41 mouse cellular contexts compared by ENCODE assay signal in genomic region chr11:102084159-102084558, GRCm38 (mm10). TPM values are rescaled to one million over a fixed set of nuclear protein-coding genes. Genes with fewer than 3 reads are reported as not detected.
DNase-seq lines count a peak whose midpoint lies in the region; ATAC-seq lines count a peak whose summit lies in the region.
"Had no signal": no experiment of that assay in that cellular context is flagged by ENCODE, and none has a peak within 500 bp of the region (broad histone marks: within the 10 kb centered on the region; RNA-seq: fewer than 3 reads in every experiment).

No protein-coding gene starts in this region.

- H3K4me3 ChIP-seq in forebrain, embryonic 10.5 days: 0 out of 2 replicates have a peak overlapping the region, but pooled peaks have one; percentile 12
- no peak overlapping the region for H3K4me3 ChIP-seq in forebrain, embryonic 16.5 days (replicated peaks; ENCODE audit: low read length)
- no peak overlapping the region for H3K4me3 ChIP-seq in midbrain, embryonic 10.5 days
- H3K4me3 ChIP-seq in midbrain, embryonic 11.5 days (ENCODE audit: low read depth, low read length): no peak overlapping the region
- no peak overlapping the region for H3K4me3 ChIP-seq in kidney, embryonic 16.5 days (ENCODE audit: low read length)
- no peak overlapping the region; the same call in 1 of the 2 replicates for H3K4me3 ChIP-seq in limb, embryonic 10.5 days
- H3K4me3 ChIP-seq: embryonic facial prominence, embryonic 10.5 days; embryonic facial prominence, embryonic 15.5 days; heart, embryonic 13.5 days; hindbrain, embryonic 15.5 days; layer of hippocampus, adult 2 months; limb, embryonic 15.5 days; liver, embryonic 13.5 days had no signal

- no peak overlapping the region for H3K9ac ChIP-seq in forebrain, embryonic 16.5 days (replicated peaks; ENCODE audit: low read depth, low read length)
- H3K9ac ChIP-seq in midbrain, embryonic 11.5 days (ENCODE audit: low read length): no peak overlapping the region
- no peak overlapping the region for H3K9ac ChIP-seq in kidney, embryonic 16.5 days (replicated peaks; ENCODE audit: low read length)
- H3K9ac ChIP-seq: embryonic facial prominence, embryonic 15.5 days; forebrain, postnatal 0 days; heart, embryonic 13.5 days; hindbrain, embryonic 15.5 days; limb, embryonic 15.5 days; liver, embryonic 13.5 days had no signal

- no peak for DNase-seq in forebrain, embryonic 10.5 days (ENCODE audit: extremely low spot score, low spot score)
- no peak for DNase-seq in midbrain, embryonic 10.5 days (ENCODE audit: low spot score)
- DNase-seq in midbrain, embryonic 11.5 days (ENCODE audit: low spot score, missing footprints): no peak
- no peak for DNase-seq in limb, embryonic 10.5 days (ENCODE audit: low spot score)
- DNase-seq in left cerebral cortex, adult 18-20 months (ENCODE audit: low spot score in 2 of 2): no peak
- DNase-seq in thymus, postnatal 10 days (ENCODE audit: low spot score in 2 of 2): no peak
- DNase-seq: adrenal gland, postnatal 10 days; cerebellum, adult 8-10 months; cerebellum, postnatal 25 days; forebrain, postnatal 0 days; heart, postnatal 10 days; liver, embryonic 13.5 days; lung, adult 18-20 months; right cerebral cortex, postnatal 4 days; thymus, adult 2 months; thymus, postnatal 4 days had no signal

- H3K27me3 ChIP-seq in forebrain, embryonic 10.5 days (ENCODE audit: poor library complexity, severe bottlenecking): peaks cover 26% of the 10 kb centered on the region
- H3K27me3 ChIP-seq in forebrain, embryonic 16.5 days (replicated peaks; ENCODE audit: control insufficient read depth, insufficient read depth, low read length): no peaks in the 10 kb centered on the region
- H3K27me3 ChIP-seq in midbrain, embryonic 10.5 days (ENCODE audit: low read depth, poor library complexity, severe bottlenecking): peaks cover 14% of the 10 kb centered on the region; the same call in 1 of the 2 replicates
- no peaks in the 10 kb centered on the region for H3K27me3 ChIP-seq in midbrain, embryonic 11.5 days (ENCODE audit: control insufficient read depth, insufficient read depth, low read length)
- H3K27me3 ChIP-seq in kidney, embryonic 16.5 days (ENCODE audit: insufficient read depth, low read length): no peaks in the 10 kb centered on the region
- peaks cover 20% of the 10 kb centered on the region for H3K27me3 ChIP-seq in limb, embryonic 10.5 days (ENCODE audit: low read depth, poor library complexity, severe bottlenecking)
- H3K27me3 ChIP-seq: embryonic facial prominence, embryonic 15.5 days; hindbrain, embryonic 15.5 days; limb, embryonic 15.5 days had no signal

- H3K4me2 ChIP-seq in forebrain, embryonic 16.5 days (ENCODE audit: low read length): no peak overlapping the region
- H3K4me2 ChIP-seq in midbrain, embryonic 11.5 days: no peak overlapping the region
- no peak overlapping the region for H3K4me2 ChIP-seq in kidney, embryonic 16.5 days (replicated peaks; ENCODE audit: low read depth, low read length)
- H3K4me2 ChIP-seq: embryonic facial prominence, embryonic 15.5 days; heart, embryonic 13.5 days; hindbrain, embryonic 15.5 days; limb, embryonic 15.5 days; liver, embryonic 13.5 days had no signal

- peaks cover 76% of the 10 kb centered on the region for H3K4me1 ChIP-seq in forebrain, embryonic 10.5 days
- H3K4me1 ChIP-seq in forebrain, embryonic 16.5 days (replicated peaks; ENCODE audit: control insufficient read depth, insufficient read depth, low read length): peaks cover 39% of the 10 kb centered on the region
- peaks cover 77% of the 10 kb centered on the region for H3K4me1 ChIP-seq in midbrain, embryonic 10.5 days
- H3K4me1 ChIP-seq in midbrain, embryonic 11.5 days (ENCODE audit: control insufficient read depth, insufficient read depth, low read length): peaks cover 33% of the 10 kb centered on the region
- peaks cover 53% of the 10 kb centered on the region for H3K4me1 ChIP-seq in kidney, embryonic 16.5 days (ENCODE audit: insufficient read depth, low read length)
- peaks cover 74% of the 10 kb centered on the region for H3K4me1 ChIP-seq in limb, embryonic 10.5 days

- WGBS in forebrain, embryonic 10.5 days: 19% methylated on average over 7 of the region's 7 CpGs
- WGBS in forebrain, embryonic 16.5 days: 14% methylated on average over 7 of the region's 7 CpGs
- WGBS in midbrain, embryonic 10.5 days: 13% methylated on average over 7 of the region's 7 CpGs
- WGBS in midbrain, embryonic 11.5 days: 4% methylated on average over 7 of the region's 7 CpGs
- 30% methylated on average over 7 of the region's 7 CpGs for WGBS in kidney, embryonic 16.5 days
- WGBS in limb, embryonic 10.5 days: 43% methylated on average over 7 of the region's 7 CpGs

- H3K36me3 ChIP-seq in forebrain, embryonic 10.5 days (replicated peaks): peaks cover 35% of the 10 kb centered on the region
- peaks cover 2% of the 10 kb centered on the region; the same call in 1 of the 2 replicates for H3K36me3 ChIP-seq in forebrain, embryonic 16.5 days (ENCODE audit: control insufficient read depth, insufficient read depth)
- peaks cover 29% of the 10 kb centered on the region for H3K36me3 ChIP-seq in midbrain, embryonic 10.5 days
- no peaks in the 10 kb centered on the region for H3K36me3 ChIP-seq in midbrain, embryonic 11.5 days (ENCODE audit: control insufficient read depth, insufficient read depth, low read length)
- 0 out of 2 replicates have a peak, but pooled peaks cover 3% of the 10 kb centered on the region for H3K36me3 ChIP-seq in kidney, embryonic 16.5 days (ENCODE audit: insufficient read depth, low read length)
- H3K36me3 ChIP-seq in limb, embryonic 10.5 days: peaks cover 19% of the 10 kb centered on the region
- H3K36me3 ChIP-seq: embryonic facial prominence, embryonic 15.5 days; hindbrain, embryonic 15.5 days had no signal

- H3K9me3 ChIP-seq in forebrain, embryonic 10.5 days: peaks cover 7% of the 10 kb centered on the region; the same call in 1 of the 2 replicates
- H3K9me3 ChIP-seq in forebrain, embryonic 16.5 days (ENCODE audit: control insufficient read depth, low read length): no peaks in the 10 kb centered on the region
- no peaks in the 10 kb centered on the region for H3K9me3 ChIP-seq in midbrain, embryonic 10.5 days (replicated peaks)
- H3K9me3 ChIP-seq in midbrain, embryonic 11.5 days (ENCODE audit: control insufficient read depth, low read length): no peaks in the 10 kb centered on the region
- H3K9me3 ChIP-seq in kidney, embryonic 16.5 days (ENCODE audit: low read length): no peaks in the 10 kb centered on the region
- H3K9me3 ChIP-seq in limb, embryonic 10.5 days (replicated peaks): no peaks in the 10 kb centered on the region
- H3K9me3 ChIP-seq: embryonic facial prominence, embryonic 15.5 days; heart, embryonic 13.5 days; hindbrain, embryonic 15.5 days; limb, embryonic 15.5 days had no signal

- ATAC-seq in forebrain, embryonic 16.5 days: no peak
- ATAC-seq in midbrain, embryonic 11.5 days (ENCODE audit: low FRiP score): no peak
- peak; percentile 56 for ATAC-seq in kidney, embryonic 16.5 days (ENCODE audit: low FRiP score, low TSS enrichment)
- ATAC-seq: forebrain, postnatal 0 days; inflammation-experienced regulatory T-cells, adult 6 months; lung, postnatal 0 days had no signal

- no peak overlapping the region; the same call in 1 of the 2 replicates for H3K27ac ChIP-seq in forebrain, embryonic 10.5 days
- no peak overlapping the region for H3K27ac ChIP-seq in forebrain, embryonic 16.5 days (ENCODE audit: low read length)
- H3K27ac ChIP-seq in midbrain, embryonic 10.5 days (replicated peaks): 0 out of 2 replicates have a peak overlapping the region, but pooled peaks have one; percentile 39
- no peak overlapping the region for H3K27ac ChIP-seq in midbrain, embryonic 11.5 days (ENCODE audit: low read depth, low read length)
- peak overlapping the region; percentile 89 for H3K27ac ChIP-seq in kidney, embryonic 16.5 days (ENCODE audit: low read length)
- H3K27ac ChIP-seq in limb, embryonic 10.5 days: peak overlapping the region; percentile 66
- H3K27ac ChIP-seq: embryonic facial prominence, embryonic 10.5 days; embryonic facial prominence, embryonic 15.5 days; heart, embryonic 13.5 days; hindbrain, embryonic 15.5 days; layer of hippocampus, adult 2 months; limb, embryonic 15.5 days; liver, embryonic 13.5 days; macrophage; stomach, postnatal 0 days had no signal

RNA-seq across cellular contexts. Expression of gene Mpp2, which starts 4.2 kb away (rescaled TPM):
- 15.7 and 16.2 TPM in 2 replicates for polyA plus RNA-seq in forebrain, embryonic 10.5 days (2016; fragmentation: Nextera tagmentation; extraction: Ambion mirVana)
- 21.0 and 24.1 TPM in 2 replicates for polyA plus RNA-seq in forebrain, embryonic 16.5 days (2015; fragmentation: Nextera tagmentation; extraction: Ambion mirVana)
- polyA plus RNA-seq in midbrain, embryonic 10.5 days (2016; fragmentation: Nextera tagmentation; extraction: Ambion mirVana): 15.5 and 18.7 TPM in 2 replicates
- 9.4 and 10.8 TPM in 2 replicates for polyA plus RNA-seq in midbrain, embryonic 11.5 days (2014; fragmentation: Nextera tagmentation; extraction: Ambion mirVana)
- polyA plus RNA-seq in kidney, embryonic 16.5 days (2015; fragmentation: Nextera tagmentation; extraction: Ambion mirVana): 14.4 and 16.4 TPM in 2 replicates
- 11.5 and 16.6 TPM in 2 replicates for polyA plus RNA-seq in limb, embryonic 10.5 days (2016; fragmentation: Nextera tagmentation; extraction: Ambion mirVana)
- total RNA-seq in left cerebral cortex, adult 18-20 months (2021): 100 to 1,000 TPM; 128 to 158 TPM
- total RNA-seq: monocyte, adult 5-6 weeks had no signal
- polyA plus RNA-seq: macrophage had no signal

RNA-seq across cellular contexts. Expression of gene Ppy, which starts 17.0 kb away (rescaled TPM):
- not detected in 2 replicates for polyA plus RNA-seq in forebrain, embryonic 10.5 days (2016; fragmentation: Nextera tagmentation; extraction: Ambion mirVana)
- not detected in 2 replicates for polyA plus RNA-seq in forebrain, embryonic 16.5 days (2015; fragmentation: Nextera tagmentation; extraction: Ambion mirVana)
- polyA plus RNA-seq in midbrain, embryonic 10.5 days (2016; fragmentation: Nextera tagmentation; extraction: Ambion mirVana): not detected in 2 replicates
- not detected in 2 replicates for polyA plus RNA-seq in midbrain, embryonic 11.5 days (2014; fragmentation: Nextera tagmentation; extraction: Ambion mirVana)
- polyA plus RNA-seq in kidney, embryonic 16.5 days (2015; fragmentation: Nextera tagmentation; extraction: Ambion mirVana): not detected in 2 replicates
- polyA plus RNA-seq in limb, embryonic 10.5 days (2016; fragmentation: Nextera tagmentation; extraction: Ambion mirVana): not detected in 2 replicates
- not detected for total RNA-seq in left cerebral cortex, adult 18-20 months (2021)
- total RNA-seq: adrenal gland, postnatal 10 days; CH12.LX; ES-E14; forebrain, postnatal 0 days; gastrocnemius, adult 8-10 months; heart, adult 8-10 months; heart, postnatal 10 days; hematopoietic stem cell, adult 5-6 weeks; layer of hippocampus, adult 2 months; layer of hippocampus, postnatal 14 days; left cerebral cortex, adult 8-10 months; left cerebral cortex, postnatal 36 days; megakaryocyte-erythroid progenitor cell, adult 5-6 weeks; monocyte, adult 5-6 weeks had no signal
- polyA plus RNA-seq: C2C12; embryonic facial prominence, embryonic 10.5 days; embryonic facial prominence, embryonic 15.5 days; forebrain, postnatal 0 days; heart, embryonic 13.5 days; hindbrain, embryonic 15.5 days; inflammation-experienced regulatory T-cells, adult 6 months; limb, embryonic 15.5 days; liver, embryonic 13.5 days; macrophage; neural tube, embryonic 14.5 days had no signal

RNA-seq across cellular contexts. Expression of gene Pyy, which starts 23.5 kb away (rescaled TPM):
- polyA plus RNA-seq in forebrain, embryonic 10.5 days (2016; fragmentation: Nextera tagmentation; extraction: Ambion mirVana): not detected in 2 replicates
- not detected in 2 replicates for polyA plus RNA-seq in forebrain, embryonic 16.5 days (2015; fragmentation: Nextera tagmentation; extraction: Ambion mirVana)
- not detected in 2 replicates for polyA plus RNA-seq in midbrain, embryonic 10.5 days (2016; fragmentation: Nextera tagmentation; extraction: Ambion mirVana)
- 0.44 TPM in 1 of 2 replicates, not detected in the other for polyA plus RNA-seq in midbrain, embryonic 11.5 days (2014; fragmentation: Nextera tagmentation; extraction: Ambion mirVana)
- not detected in 2 replicates for polyA plus RNA-seq in kidney, embryonic 16.5 days (2015; fragmentation: Nextera tagmentation; extraction: Ambion mirVana)
- polyA plus RNA-seq in limb, embryonic 10.5 days (2016; fragmentation: Nextera tagmentation; extraction: Ambion mirVana): not detected in 2 replicates
- total RNA-seq in left cerebral cortex, adult 18-20 months (2021): not detected
- total RNA-seq: adrenal gland, postnatal 10 days; CH12.LX; forebrain, postnatal 0 days; gastrocnemius, adult 8-10 months; heart, adult 8-10 months; heart, postnatal 10 days; hematopoietic stem cell, adult 5-6 weeks; layer of hippocampus, adult 2 months; layer of hippocampus, postnatal 14 days; left cerebral cortex, adult 8-10 months; left cerebral cortex, postnatal 36 days; megakaryocyte-erythroid progenitor cell, adult 5-6 weeks; monocyte, adult 5-6 weeks had no signal
- polyA plus RNA-seq: C2C12; embryonic facial prominence, embryonic 15.5 days; forebrain, postnatal 0 days; heart, embryonic 13.5 days; inflammation-experienced regulatory T-cells, adult 6 months; limb, embryonic 15.5 days; liver, embryonic 13.5 days; lung, postnatal 0 days; macrophage; neural tube, embryonic 14.5 days; spleen, adult 2 months had no signal

RNA-seq across cellular contexts. Expression of gene Cd300lg, which starts 42.9 kb away (rescaled TPM):
- polyA plus RNA-seq in forebrain, embryonic 10.5 days (2016; fragmentation: Nextera tagmentation; extraction: Ambion mirVana): 0.14 and 0.23 TPM in 2 replicates
- polyA plus RNA-seq in forebrain, embryonic 16.5 days (2015; fragmentation: Nextera tagmentation; extraction: Ambion mirVana): 0.26 and 0.46 TPM in 2 replicates
- polyA plus RNA-seq in midbrain, embryonic 10.5 days (2016; fragmentation: Nextera tagmentation; extraction: Ambion mirVana): 0.20 and 0.25 TPM in 2 replicates
- 0.11 and 0.19 TPM in 2 replicates for polyA plus RNA-seq in midbrain, embryonic 11.5 days (2014; fragmentation: Nextera tagmentation; extraction: Ambion mirVana)
- polyA plus RNA-seq in kidney, embryonic 16.5 days (2015; fragmentation: Nextera tagmentation; extraction: Ambion mirVana): 1.3 and 1.8 TPM in 2 replicates
- 0.38 and 0.45 TPM in 2 replicates for polyA plus RNA-seq in limb, embryonic 10.5 days (2016; fragmentation: Nextera tagmentation; extraction: Ambion mirVana)
- total RNA-seq in left cerebral cortex, adult 18-20 months (2021): under 1 TPM in 1 of 2 experiments, not detected in 1; 0.19 TPM
- total RNA-seq: CH12.LX; ES-E14; hematopoietic stem cell, adult 5-6 weeks; layer of hippocampus, adult 2 months had no signal
- polyA plus RNA-seq: C2C12 had no signal

RNA-seq across cellular contexts. Expression of gene Mpp3, which starts 55.9 kb away (rescaled TPM):
- polyA plus RNA-seq in forebrain, embryonic 10.5 days (2016; fragmentation: Nextera tagmentation; extraction: Ambion mirVana): 13.5 and 16.1 TPM in 2 replicates
- 49.3 and 55.2 TPM in 2 replicates for polyA plus RNA-seq in forebrain, embryonic 16.5 days (2015; fragmentation: Nextera tagmentation; extraction: Ambion mirVana)
- polyA plus RNA-seq in midbrain, embryonic 10.5 days (2016; fragmentation: Nextera tagmentation; extraction: Ambion mirVana): 13.3 and 16.9 TPM in 2 replicates
- 14.4 and 15.5 TPM in 2 replicates for polyA plus RNA-seq in midbrain, embryonic 11.5 days (2014; fragmentation: Nextera tagmentation; extraction: Ambion mirVana)
- polyA plus RNA-seq in kidney, embryonic 16.5 days (2015; fragmentation: Nextera tagmentation; extraction: Ambion mirVana): 7.2 and 9.0 TPM in 2 replicates
- 17.7 and 18.4 TPM in 2 replicates for polyA plus RNA-seq in limb, embryonic 10.5 days (2016; fragmentation: Nextera tagmentation; extraction: Ambion mirVana)
- total RNA-seq in left cerebral cortex, adult 18-20 months (2021): 10 to 100 TPM; 77.6 to 89.6 TPM
- total RNA-seq: megakaryocyte-erythroid progenitor cell, adult 5-6 weeks; monocyte, adult 5-6 weeks had no signal
- polyA plus RNA-seq: macrophage had no signal

Comparison
In these comparisons a context has a peak if more than half of its experiments do, and no peak if none do; other contexts are left out.
1. H3K27ac ChIP-seq: peak in midbrain, embryonic 10.5 days (single experiment), kidney, embryonic 16.5 days (single experiment) and limb, embryonic 10.5 days (single experiment); none in forebrain, embryonic 10.5 days (single experiment), forebrain, embryonic 16.5 days (single experiment) and midbrain, embryonic 11.5 days (single experiment).